Mouse (Mus musculus) liver, embryonic 14.5 days (tissue): ENCODE measurements at regions not wholly inside any gene's neighbourhood (a gene's known extent, or its start where the extent isn't known, plus 50 kb on each side); places are given as distances from the start of the nearest gene placed in this dataset.

ENCODE experiments used
- CTCF ChIP-seq: IDR thresholded peaks from 2 replicates; pipeline ENCODE4 v1.5.1; 2016; ENCODE audit warnings: antibody characterized with exemption, low read depth, control low read depth
- EP300 ChIP-seq: IDR thresholded peaks from 2 replicates; pipeline ENCODE4 v1.6.1; 2016; ENCODE audit warnings: antibody characterized with exemption, low read depth

DNA sequence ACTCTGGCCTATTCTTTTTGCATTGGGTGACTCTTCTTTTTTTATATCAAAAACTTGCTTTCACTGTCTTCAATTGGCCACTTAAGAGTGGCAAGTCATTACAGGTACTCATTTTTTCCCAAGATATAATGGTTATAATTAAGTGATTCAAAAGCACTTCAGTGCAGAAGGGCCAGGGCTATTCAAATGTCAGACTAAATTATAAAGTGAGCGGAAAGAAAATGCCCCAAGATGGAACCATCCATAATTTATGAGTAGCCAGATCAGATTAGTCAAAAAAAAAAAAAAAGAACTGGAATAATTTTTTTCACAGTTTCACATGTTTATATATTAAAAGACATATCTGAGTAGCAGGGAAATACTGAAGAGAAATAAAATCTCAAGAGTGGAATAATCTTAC is 333.8 kb upstream of the 4930452B06Rik start:
- TF ChIP-seq CTCF: no peak
- no peak for TF ChIP-seq EP300
